Mouse (Mus musculus): ENCODE results near the gene Srrm2. TPM values are rescaled to one million over a fixed set of nuclear protein-coding genes. Genes with fewer than 3 reads are reported as not detected.
A peak's percentile ranks its signal among the peaks of the same experiment; 100 is the strongest.

The Srrm2 gene
- polyA plus RNA-seq (2015; fragmentation: Nextera tagmentation; extraction: Ambion mirVana): 616 and 642 TPM in 2 replicates

GRCm38 (mm10) chr17:23790269-23791078 lies at the start of gene Srrm2:
Gene Srrm2, plus strand, starts transcription at chr17:23790532.
- no peaks in the 10 kb centered on the region for H3K36me3 ChIP-seq
- peak within 1 kb of the TSS; percentile 84 for H3K9ac ChIP-seq
- H3K4me2 ChIP-seq: peak within 1 kb of the TSS; percentile 68
- 1% methylated on average over 29 of the region's 29 CpGs for WGBS
- no peaks in the 10 kb centered on the region for H3K9me3 ChIP-seq
- peaks cover 22% of the 10 kb centered on the region for H3K4me1 ChIP-seq
- peak within 1 kb of the TSS; percentile 55 for H3K4me3 ChIP-seq
- H3K27me3 ChIP-seq: no peaks in the 10 kb centered on the region
- H3K27ac ChIP-seq: peak within 1 kb of the TSS; percentile 90
- no peak for ATAC-seq (ENCODE audit: insufficient number of reproducible peaks, insufficient read depth, low FRiP score, low TSS enrichment, low read depth)

- peaks cover 42% of the 10 kb centered on the region for H3K4me1 ChIP-seq
- H3K9ac ChIP-seq: peak within 1 kb of the TSS; percentile 70
- no peak within 1 kb of the TSS for H3K27ac ChIP-seq
- ATAC-seq (ENCODE audit: insufficient number of reproducible peaks, insufficient read depth, low FRiP score, low TSS enrichment, low read depth): no peak
- peaks cover 82% of the 10 kb centered on the region for H3K27me3 ChIP-seq
- H3K4me2 ChIP-seq: peak within 1 kb of the TSS; percentile 99
- H3K4me3 ChIP-seq: peak within 1 kb of the TSS; percentile 65
- peaks cover 9% of the 10 kb centered on the region; the same call in 1 of the 2 replicates for H3K36me3 ChIP-seq
- no peaks in the 10 kb centered on the region for H3K9me3 ChIP-seq
- 7% methylated on average over 13 of the region's 13 CpGs for WGBS
Observed at GRCm38 (mm10) chr17:23740598-23741021, 49.7 kb upstream of the Srrm2 start, which contains the start of gene Paqr4. Gene Paqr4, minus strand, starts transcription at chr17:23740867.

GRCm38 (mm10) chr17:23741359-23742209 lies 48.7 kb upstream of the Srrm2 start:
- Histone ChIP-seq H3K27me3 (peaks cover 91% of the 10 kb centered on the region), H3K4me3 (peak overlapping the region; percentile 34; the same call in 1 of the 2 replicates), H3K9me3 (no peaks in the 10 kb centered on the region), H3K9ac (no peak overlapping the region), H3K4me1 (peaks cover 52% of the 10 kb centered on the region), H3K4me2 (peak overlapping the region; percentile 67), H3K36me3 (peaks cover 1% of the 10 kb centered on the region; the same call in 1 of the 2 replicates), H3K27ac (no peak overlapping the region)
- WGBS: 49% methylated on average over 38 of the region's 38 CpGs
- ATAC-seq (ENCODE audit: insufficient number of reproducible peaks, insufficient read depth, low FRiP score, low TSS enrichment, low read depth): no peak

GRCm38 (mm10) chr17:23742210-23742793 lies 48.0 kb upstream of the Srrm2 start:
- no peaks in the 10 kb centered on the region for H3K9me3 ChIP-seq
- no peak overlapping the region for H3K27ac ChIP-seq
- peaks cover 52% of the 10 kb centered on the region for H3K4me1 ChIP-seq
- H3K4me3 ChIP-seq: peak overlapping the region; percentile 34
- peak overlapping the region; percentile 67 for H3K4me2 ChIP-seq
- no peak for ATAC-seq (ENCODE audit: insufficient number of reproducible peaks, insufficient read depth, low FRiP score, low TSS enrichment, low read depth)
- WGBS: 8% methylated on average over 44 of the region's 44 CpGs
- H3K36me3 ChIP-seq: no peaks in the 10 kb centered on the region
- peaks cover 97% of the 10 kb centered on the region for H3K27me3 ChIP-seq
- no peak overlapping the region for H3K9ac ChIP-seq

GRCm38 (mm10) chr17:23742941-23743340 lies 47.4 kb upstream of the Srrm2 start:
- Histone ChIP-seq H3K4me2 (peak overlapping the region; percentile 67), H3K9me3 (no peaks in the 10 kb centered on the region), H3K27ac (no peak overlapping the region), H3K4me1 (peaks cover 52% of the 10 kb centered on the region), H3K4me3 (0 out of 2 replicates have a peak overlapping the region, but pooled peaks have one; percentile 34), H3K36me3 (no peaks in the 10 kb centered on the region), H3K9ac (no peak overlapping the region), H3K27me3 (peaks cover 96% of the 10 kb centered on the region)
- ATAC-seq (ENCODE audit: insufficient number of reproducible peaks, insufficient read depth, low FRiP score, low TSS enrichment, low read depth): no peak
- WGBS: 62% methylated on average over 12 of the region's 12 CpGs

- Histone ChIP-seq H3K4me1 (peaks cover 47% of the 10 kb centered on the region), H3K9ac (no peak overlapping the region), H3K27ac (peak overlapping the region; percentile 39; the same call in 1 of the 2 replicates), H3K27me3 (peaks cover 89% of the 10 kb centered on the region), H3K36me3 (no peaks in the 10 kb centered on the region), H3K4me2 (peak overlapping the region; percentile 67), H3K9me3 (no peaks in the 10 kb centered on the region), H3K4me3 (peak overlapping the region; percentile 38)
- WGBS: 24% methylated on average over 8 of the region's 8 CpGs
- ATAC-seq (ENCODE audit: insufficient number of reproducible peaks, insufficient read depth, low FRiP score, low TSS enrichment, low read depth): no peak
Observed at GRCm38 (mm10) chr17:23744076-23744475, 46.3 kb upstream of the Srrm2 start.

GRCm38 (mm10) chr17:23744651-23745050 lies 45.7 kb upstream of the Srrm2 start:
- Histone ChIP-seq H3K4me2 (peak overlapping the region; percentile 67), H3K4me3 (peak overlapping the region; percentile 38), H3K9me3 (no peaks in the 10 kb centered on the region), H3K27me3 (peaks cover 84% of the 10 kb centered on the region), H3K9ac (peak overlapping the region; percentile 63; the same call in 1 of the 2 replicates), H3K36me3 (no peaks in the 10 kb centered on the region), H3K27ac (peak overlapping the region; percentile 39; the same call in 1 of the 2 replicates), H3K4me1 (peaks cover 43% of the 10 kb centered on the region)
- no peak for ATAC-seq (ENCODE audit: insufficient number of reproducible peaks, insufficient read depth, low FRiP score, low TSS enrichment, low read depth)
- WGBS: 7% methylated on average over 14 of the region's 14 CpGs

- Histone ChIP-seq H3K27me3 (peaks cover 76% of the 10 kb centered on the region), H3K9ac (peak within 1 kb of the TSS; percentile 63), H3K27ac (peak within 1 kb of the TSS; percentile 39; the same call in 1 of the 2 replicates), H3K9me3 (no peaks in the 10 kb centered on the region), H3K4me1 (peaks cover 37% of the 10 kb centered on the region), H3K4me3 (peak within 1 kb of the TSS; percentile 38), H3K36me3 (no peaks in the 10 kb centered on the region), H3K4me2 (peak within 1 kb of the TSS; percentile 67)
- WGBS: under 1% methylated on average over 45 of the region's 45 CpGs
- no peak for ATAC-seq (ENCODE audit: insufficient number of reproducible peaks, insufficient read depth, low FRiP score, low TSS enrichment, low read depth)
Observed at GRCm38 (mm10) chr17:23745301-23746251, 44.8 kb upstream of the Srrm2 start, which contains the start of gene Kremen2. Gene Kremen2, minus strand, starts transcription at chr17:23745833.

- WGBS: 3% methylated on average over 12 of the region's 12 CpGs
- H3K9ac ChIP-seq: peak overlapping the region; percentile 63; the same call in 1 of the 2 replicates
- H3K4me2 ChIP-seq: peak overlapping the region; percentile 67
- ATAC-seq (ENCODE audit: insufficient number of reproducible peaks, insufficient read depth, low FRiP score, low TSS enrichment, low read depth): no peak
- peak overlapping the region; percentile 38 for H3K4me3 ChIP-seq
- no peaks in the 10 kb centered on the region for H3K9me3 ChIP-seq
- H3K4me1 ChIP-seq: peaks cover 33% of the 10 kb centered on the region
- peaks cover 5% of the 10 kb centered on the region for H3K36me3 ChIP-seq
- H3K27ac ChIP-seq: no peak overlapping the region; the same call in 1 of the 2 replicates
- peaks cover 69% of the 10 kb centered on the region for H3K27me3 ChIP-seq
Observed at GRCm38 (mm10) chr17:23746311-23746710, 44.0 kb upstream of the Srrm2 start.

GRCm38 (mm10) chr17:23746767-23747166 lies 43.6 kb upstream of the Srrm2 start:
- H3K27me3 ChIP-seq: peaks cover 64% of the 10 kb centered on the region
- WGBS: 73% methylated on average over 3 of the region's 3 CpGs
- no peak overlapping the region for H3K9ac ChIP-seq
- H3K27ac ChIP-seq: no peak overlapping the region
- no peak overlapping the region for H3K4me2 ChIP-seq
- peaks cover 32% of the 10 kb centered on the region for H3K4me1 ChIP-seq
- no peaks in the 10 kb centered on the region for H3K9me3 ChIP-seq
- no peak for ATAC-seq (ENCODE audit: insufficient number of reproducible peaks, insufficient read depth, low FRiP score, low TSS enrichment, low read depth)
- H3K36me3 ChIP-seq: peaks cover 9% of the 10 kb centered on the region
- H3K4me3 ChIP-seq: no peak overlapping the region

Measured in embryonic facial prominence, embryonic 13.5 days (tissue).